Mouse (Mus musculus) embryo, embryonic 9.5 days (tissue): ENCODE results near the gene Fan1.

Experiments used
- DNase-seq: peaks from one replicate; pipeline ENCODE4 v3.0.0-alpha.2; 2017; ENCODE audit errors: extremely low spot score

The Fan1 gene

DNA sequence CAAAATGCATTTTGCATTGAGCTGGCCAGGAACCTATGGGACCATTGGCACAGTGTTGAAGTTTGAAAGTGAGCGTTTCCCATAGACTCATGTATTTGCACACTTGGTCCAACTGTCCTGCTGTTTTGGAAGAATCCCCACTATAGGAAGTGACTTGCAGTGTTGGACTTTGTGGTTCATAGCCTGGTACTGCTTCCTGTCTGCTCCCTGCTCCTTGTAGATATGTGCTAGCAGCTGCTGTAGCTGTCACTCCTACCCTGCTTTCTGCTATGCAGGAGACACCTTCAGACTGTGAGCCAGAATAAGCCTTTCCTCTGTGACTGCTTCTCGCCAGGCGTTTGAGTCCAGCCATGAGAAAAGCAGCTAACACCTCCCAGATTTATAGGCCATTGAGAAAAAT lies 42.6 kb downstream of the Fan1 start:
- no peak for DNase-seq

DNA sequence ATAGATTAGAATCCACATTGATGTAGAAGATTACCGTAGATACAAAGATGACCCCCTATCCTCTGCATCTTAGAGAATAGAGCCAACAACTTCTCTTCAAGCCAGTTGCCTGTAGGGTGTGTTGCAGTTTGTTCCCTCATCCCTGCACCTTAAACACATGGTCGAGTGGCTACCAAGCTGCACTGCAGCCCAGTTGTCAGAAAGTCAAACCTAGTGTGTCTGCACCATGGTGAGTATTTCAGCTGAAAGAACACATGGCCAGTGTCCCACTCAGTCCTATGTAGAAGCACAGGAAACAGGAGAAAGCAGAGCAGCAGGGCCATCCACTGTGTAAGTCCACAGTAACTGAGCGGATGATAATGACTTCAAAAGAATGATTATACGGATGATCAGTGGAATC lies 46.4 kb downstream of the Fan1 start:
- no peak for DNase-seq

DNA sequence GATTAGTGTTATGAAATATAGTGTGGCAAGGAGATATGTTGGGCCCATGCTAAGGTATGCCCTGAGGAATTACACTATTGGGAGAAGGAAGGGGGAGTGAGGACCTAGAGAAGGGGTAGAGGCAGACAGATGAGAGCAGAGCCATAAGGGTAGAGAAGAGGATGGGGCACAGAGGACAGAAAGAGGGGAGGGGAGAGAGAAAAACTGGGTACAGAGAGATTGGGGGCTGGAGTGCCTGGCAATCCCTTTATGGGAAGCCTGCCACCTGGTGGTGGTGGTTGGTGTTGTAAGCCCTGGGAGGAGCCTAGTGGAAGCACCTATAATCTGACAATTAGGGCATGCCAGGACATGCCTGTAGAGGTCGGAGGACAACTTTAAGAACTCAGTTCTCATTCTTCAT lies 47.0 kb downstream of the Fan1 start:
- DNase-seq: peak; percentile 71

DNA sequence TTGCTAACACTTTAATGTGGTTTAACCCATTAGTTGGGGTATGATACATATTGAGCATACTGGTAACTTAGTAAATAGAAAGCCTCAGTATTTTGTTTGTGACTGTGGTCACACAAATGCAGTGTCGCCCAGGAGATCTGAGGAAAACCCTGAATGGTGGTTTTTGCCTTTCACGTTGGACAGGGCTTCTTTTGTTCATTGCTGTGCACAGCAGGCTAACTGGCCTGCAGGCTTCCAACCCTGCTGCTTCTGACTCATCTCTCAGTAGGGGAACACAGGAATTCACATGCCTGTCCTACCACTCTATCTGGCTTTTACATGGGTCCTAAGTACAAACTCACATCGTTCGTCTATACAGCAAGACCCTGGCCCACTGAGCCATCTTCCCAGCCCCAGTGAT lies 52.2 kb downstream of the Fan1 start:
- no peak for DNase-seq

DNA sequence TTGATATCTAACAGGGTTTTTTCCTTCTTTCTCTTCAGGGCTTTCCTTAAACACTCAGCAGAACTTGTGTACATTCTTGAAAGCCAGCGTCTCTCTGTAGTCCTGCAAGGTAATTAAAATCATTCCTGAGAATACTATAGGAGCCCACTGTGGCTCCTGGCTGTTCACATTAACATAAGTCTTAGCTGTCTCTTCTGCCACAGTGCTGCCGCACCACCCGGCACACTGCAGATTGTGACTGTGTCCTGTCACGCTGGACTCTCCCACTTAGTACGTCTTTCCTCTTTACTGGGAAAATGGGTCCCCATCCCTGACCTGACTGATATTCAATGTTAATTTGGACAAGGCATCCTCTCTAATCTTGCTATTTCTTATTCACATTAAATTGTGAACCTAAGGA lies 52.8 kb downstream of the Fan1 start:
- no peak for DNase-seq

DNA sequence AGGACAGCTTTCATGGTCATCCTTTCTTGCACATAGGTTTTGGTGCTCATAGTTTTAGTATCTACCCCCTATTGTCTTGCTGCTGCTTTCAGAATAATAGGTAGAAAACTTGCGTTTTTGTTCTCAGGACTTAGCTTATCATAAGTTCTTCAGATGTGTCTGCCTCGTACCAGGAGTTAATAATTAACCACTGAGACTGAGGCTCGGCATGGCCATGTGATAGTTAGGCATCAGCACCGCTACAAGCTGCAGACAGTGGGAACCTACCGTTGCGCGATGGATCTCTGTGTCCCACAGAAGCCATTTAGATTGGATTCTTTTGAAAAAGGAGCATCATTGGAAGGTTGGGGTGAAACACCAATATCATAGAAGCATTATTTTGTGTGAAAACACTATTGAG lies 61.1 kb downstream of the Fan1 start:
- no peak for DNase-seq

DNA sequence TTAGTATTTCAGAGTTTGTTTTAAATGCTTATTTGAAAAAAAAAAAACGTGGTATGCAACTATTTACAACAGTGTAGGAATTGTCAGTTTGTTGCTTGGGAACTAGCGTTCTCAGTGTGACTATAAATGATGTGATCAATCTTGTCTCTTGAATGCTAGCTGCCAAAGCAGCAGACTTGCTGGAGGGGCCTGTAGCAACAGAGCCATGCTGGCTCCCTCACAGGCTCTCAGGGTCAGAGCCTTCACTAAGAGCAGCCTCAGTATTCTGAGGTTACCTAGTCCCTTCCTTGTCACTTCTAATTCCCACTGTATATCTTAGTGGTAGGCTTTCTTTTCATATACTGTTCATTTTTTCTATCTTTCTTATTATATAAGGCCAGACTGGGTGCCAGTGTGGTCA lies 63.1 kb downstream of the Fan1 start:
- no peak for DNase-seq

DNA sequence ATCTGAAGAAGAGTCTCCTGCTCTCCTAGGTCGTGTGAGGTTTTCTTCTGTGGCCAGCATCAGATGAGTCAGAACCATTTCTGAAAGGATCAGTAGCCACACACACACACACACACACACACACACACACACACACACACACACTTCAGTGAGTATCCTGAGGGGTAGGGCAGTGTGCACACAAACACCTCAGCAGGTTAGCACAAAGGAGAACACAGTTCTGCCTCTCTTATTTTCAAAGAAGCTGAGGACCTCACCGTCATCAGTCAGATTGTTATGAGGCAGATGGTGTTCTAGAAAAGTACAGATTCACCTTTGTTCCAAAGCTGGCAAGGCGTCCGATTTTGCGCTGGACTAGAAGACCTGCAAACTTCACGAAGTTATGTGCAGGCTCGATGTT lies 63.7 kb downstream of the Fan1 start:
- no peak for DNase-seq
